Mouse (Mus musculus) testis, adult 2 months (tissue): ENCODE data around the gene Gas2. TPM values are rescaled to one million over a fixed set of nuclear protein-coding genes. Genes with fewer than 3 reads are reported as not detected.

ENCODE experiments used
- H3K27ac ChIP-seq: fragments of 200-500 bp; 2 replicates; pipeline ENCODE4 v1.5.1; 2012; ENCODE audit warnings: low read depth, low read length; ENCODE audit not compliant: control insufficient read depth, insufficient read depth
- H3K27me3 ChIP-seq: fragments of 200-500 bp; 2 replicates; pipeline ENCODE4 v1.6.1; 2012; ENCODE audit warnings: mild to moderate bottlenecking, low read length, moderate library complexity; ENCODE audit not compliant: control insufficient read depth, insufficient read depth
- H3K36me3 ChIP-seq: fragments of 200-500 bp; 2 replicates; pipeline ENCODE4 v1.6.1; 2012; ENCODE audit warnings: mild to moderate bottlenecking, low read length; ENCODE audit not compliant: control insufficient read depth, insufficient read depth
- H3K4me1 ChIP-seq: fragments of 200-500 bp; 2 replicates; pipeline ENCODE4 v1.6.1; 2012; ENCODE audit warnings: low read length; ENCODE audit not compliant: control insufficient read depth, insufficient read depth
- H3K4me3 ChIP-seq: fragments of 200-500 bp; 2 replicates; pipeline ENCODE4 v1.5.1; 2012; ENCODE audit warnings: low read depth, mild to moderate bottlenecking, low read length, moderate library complexity, mixed read lengths; ENCODE audit not compliant: control insufficient read depth
- CTCF ChIP-seq: fragments of 200-500 bp; IDR thresholded peaks from 2 replicates; pipeline ENCODE4 v1.5.1; 2012; ENCODE audit warnings: low read depth, mild to moderate bottlenecking, inconsistent platforms, low read length, moderate library complexity; ENCODE audit not compliant: control insufficient read depth, insufficient read depth, insufficient replicate concordance
- POLR2A ChIP-seq: fragments of 200-500 bp; IDR thresholded peaks from 2 replicates; pipeline ENCODE4 v1.6.1; 2012; ENCODE audit warnings: low read depth, mild to moderate bottlenecking, inconsistent platforms, low read length, moderate library complexity; ENCODE audit not compliant: control insufficient read depth
- polyA plus RNA-seq: library from polyadenylated mRNA; depleted of rRNA; stranded (reverse); fragments of >200 nt; gene quantifications from 2 replicates; pipeline ENCODE4 v1.2.3, GENCODE M21; 2012

The Gas2 gene
- polyA plus RNA-seq, 1 experiment = 4.7 TPM

GRCm38 (mm10) chr7:52006296-52006630 is 144.4 kb downstream of the Gas2 start:
- TF ChIP-seq POLR2A = peak; percentile 37; the same call in 1 of the 2 replicates
- no peak for TF ChIP-seq CTCF
- Histone ChIP-seq H3K36me3 (no peaks in the 10 kb centered on the region; the same call in 1 of the 2 replicates), H3K4me3 (peak overlapping the region; percentile 91), H3K4me1 (peaks cover 4% of the 10 kb centered on the region; the same call in 1 of the 2 replicates), H3K27ac (peak overlapping the region; percentile 71), H3K27me3 (no peaks in the 10 kb centered on the region)

GRCm38 (mm10) chr7:52007138-52007537 is 145.3 kb downstream of the Gas2 start:
- no peaks in the 10 kb centered on the region; the same call in 1 of the 2 replicates for H3K36me3 ChIP-seq
- no peak overlapping the region for H3K4me3 ChIP-seq
- no peak overlapping the region for H3K27ac ChIP-seq
- H3K4me1 ChIP-seq = peaks cover 4% of the 10 kb centered on the region; the same call in 1 of the 2 replicates
- no peak for TF ChIP-seq POLR2A
- TF ChIP-seq CTCF = no peak
- no peaks in the 10 kb centered on the region for H3K27me3 ChIP-seq

- Histone ChIP-seq H3K36me3 (no peaks in the 10 kb centered on the region), H3K27ac (no peak overlapping the region), H3K27me3 (no peaks in the 10 kb centered on the region), H3K4me3 (no peak overlapping the region), H3K4me1 (no peaks in the 10 kb centered on the region)
- TF ChIP-seq CTCF (no peak), POLR2A (no peak)
Observed at GRCm38 (mm10) chr7:52013457-52013856, 151.6 kb downstream of the Gas2 start.

GRCm38 (mm10) chr7:52015180-52015579 is 153.4 kb downstream of the Gas2 start:
- no peaks in the 10 kb centered on the region for H3K4me1 ChIP-seq
- TF ChIP-seq CTCF = no peak
- no peak for TF ChIP-seq POLR2A
- H3K27ac ChIP-seq = peak overlapping the region; percentile 19; the same call in 1 of the 2 replicates
- no peaks in the 10 kb centered on the region for H3K27me3 ChIP-seq
- H3K36me3 ChIP-seq = no peaks in the 10 kb centered on the region
- H3K4me3 ChIP-seq = peak overlapping the region; percentile 68

GRCm38 (mm10) chr7:52015628-52016027 is 153.8 kb downstream of the Gas2 start, which contains the start of gene 1700015G11Rik:
1700015G11Rik (minus strand) TSS chr7:52015728.
- H3K4me3 ChIP-seq = peak within 1 kb of the TSS; percentile 68
- H3K27ac ChIP-seq = peak within 1 kb of the TSS; percentile 19; the same call in 1 of the 2 replicates
- H3K27me3 ChIP-seq = no peaks in the 10 kb centered on the region
- H3K4me1 ChIP-seq = no peaks in the 10 kb centered on the region
- TF ChIP-seq POLR2A (peak; percentile 52; the same call in 1 of the 2 replicates), CTCF (no peak)
- H3K36me3 ChIP-seq = no peaks in the 10 kb centered on the region

GRCm38 (mm10) chr7:52022039-52022438 is 160.2 kb downstream of the Gas2 start:
- no peaks in the 10 kb centered on the region for H3K36me3 ChIP-seq
- H3K27me3 ChIP-seq = no peaks in the 10 kb centered on the region
- H3K27ac ChIP-seq = no peak overlapping the region
- TF ChIP-seq POLR2A (no peak), CTCF (no peak)
- no peaks in the 10 kb centered on the region for H3K4me1 ChIP-seq
- no peak overlapping the region for H3K4me3 ChIP-seq

- H3K27ac ChIP-seq = no peak overlapping the region
- TF ChIP-seq CTCF = no peak
- no peak for TF ChIP-seq POLR2A
- no peak overlapping the region for H3K4me3 ChIP-seq
- H3K36me3 ChIP-seq = no peaks in the 10 kb centered on the region
- no peaks in the 10 kb centered on the region for H3K27me3 ChIP-seq
- H3K4me1 ChIP-seq = no peaks in the 10 kb centered on the region
Observed at GRCm38 (mm10) chr7:52024050-52024626, 162.3 kb downstream of the Gas2 start.
